Mouse (Mus musculus) thymus, adult 2 months (tissue): Measurements from ENCODE around the gene Tnpo1. TPM values are rescaled to one million over a fixed set of nuclear protein-coding genes. Genes with fewer than 3 reads are reported as not detected.

Source experiments
- DNase-seq: peaks from one replicate; pipeline ENCODE4 v3.0.0; 2021
- H3K27ac ChIP-seq: fragments of 200-500 bp; 2 replicates; pipeline ENCODE4 v1.5.1; 2012; ENCODE audit warnings: low read length, control low read depth; ENCODE audit not compliant: control insufficient read depth, insufficient read depth
- H3K27me3 ChIP-seq: fragments of 200-500 bp; 2 replicates; pipeline ENCODE4 v1.6.1; 2012; ENCODE audit warnings: mild to moderate bottlenecking, low read length, moderate library complexity, mixed read lengths; ENCODE audit not compliant: control insufficient read depth, insufficient read depth
- H3K36me3 ChIP-seq: fragments of 200-500 bp; 2 replicates; pipeline ENCODE4 v1.6.1; 2012; ENCODE audit warnings: mild to moderate bottlenecking, low read length, moderate library complexity; ENCODE audit not compliant: control insufficient read depth, insufficient read depth
- H3K4me1 ChIP-seq: fragments of 200-500 bp; replicated peaks from 2 replicates; pipeline ENCODE4 v1.6.1; 2012; ENCODE audit warnings: low read length; ENCODE audit not compliant: control insufficient read depth, insufficient read depth
- H3K4me3 ChIP-seq: fragments of 200-500 bp; 2 replicates; pipeline ENCODE4 v1.5.1; 2012; ENCODE audit warnings: mild to moderate bottlenecking, low read length, control low read depth, moderate library complexity; ENCODE audit not compliant: control insufficient read depth, insufficient read depth
- CTCF ChIP-seq: fragments of 200-500 bp; IDR thresholded peaks from 2 replicates; pipeline ENCODE4 v1.5.1; 2012; ENCODE audit warnings: mild to moderate bottlenecking, control low read depth, low read length, moderate library complexity, borderline replicate concordance; ENCODE audit not compliant: control insufficient read depth, poor library complexity, insufficient read depth; ENCODE audit errors: extremely low read depth
- POLR2A ChIP-seq: fragments of 200-500 bp; IDR thresholded peaks from 2 replicates; pipeline ENCODE4 v1.6.1; 2012; ENCODE audit warnings: mild to moderate bottlenecking, low read length, control low read depth, moderate library complexity; ENCODE audit not compliant: control insufficient read depth, poor library complexity, insufficient read depth; ENCODE audit errors: extremely low read depth
- WGBS: fragments of 180-500 bp; shearing (Covaris S2); methylation state at CpG from one replicate; pipeline ENCODE4 v1.1.7; 2018; 5-methylcytosine and 5-hydroxymethylcytosine counted together
- polyA plus RNA-seq: library from polyadenylated mRNA; depleted of rRNA; stranded (reverse); fragments of >200 nt; gene quantifications from 2 replicates; pipeline ENCODE4 v1.2.3, GENCODE M21; 2012

Tnpo1 gene
- polyA plus RNA-seq, 1 experiment, result 35.9 TPM

DNA sequence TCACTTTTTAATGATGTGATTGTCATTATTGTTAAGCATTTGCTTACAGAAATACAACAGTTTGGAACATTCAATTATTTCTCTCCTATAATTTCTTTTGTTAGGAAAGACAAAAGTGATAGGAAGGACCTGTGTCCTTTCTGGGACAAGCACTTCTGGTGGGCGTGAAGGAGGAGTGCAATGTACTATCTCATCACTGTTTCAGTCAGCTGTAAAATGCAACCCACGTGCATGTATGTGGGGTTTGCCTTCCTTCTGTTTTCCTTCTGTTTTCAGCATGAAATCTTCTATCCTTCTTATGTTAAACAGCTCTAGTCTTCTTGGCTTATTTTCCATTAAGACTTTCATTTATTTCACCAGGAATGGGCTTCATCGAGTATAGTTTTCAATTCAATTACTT lies 5.9 kb downstream of the Tnpo1 start:
- Histone ChIP-seq H3K36me3 (no peaks in the 10 kb centered on the region), H3K4me3 (no peak overlapping the region), H3K27me3 (no peaks in the 10 kb centered on the region), H3K4me1 (peaks cover 6% of the 10 kb centered on the region; the same call in 1 of the 2 replicates), H3K27ac (no peak overlapping the region)
- 89% methylated on average over 3 of the region's 3 CpGs for WGBS
- TF ChIP-seq CTCF (no peak), POLR2A (no peak)
- no peak for DNase-seq

DNA sequence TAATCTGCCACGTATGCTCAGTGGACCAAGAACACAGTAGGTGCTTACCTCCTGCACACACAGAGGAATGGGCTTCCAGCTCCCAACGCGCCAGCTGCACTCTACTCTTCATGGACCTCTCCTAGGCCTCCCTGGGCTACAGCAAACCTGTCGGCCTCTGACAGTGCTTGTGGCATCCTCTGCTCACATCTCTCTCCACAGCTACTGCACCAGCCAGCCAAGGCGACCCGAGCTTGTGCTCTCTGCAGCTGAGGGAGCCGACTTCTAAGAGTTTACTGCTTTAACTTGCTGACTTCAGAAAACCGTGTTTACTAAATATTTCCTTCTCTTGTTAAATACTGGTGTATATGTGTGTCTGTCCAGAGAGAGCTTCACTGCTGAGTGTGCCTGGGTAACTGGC lies 6.5 kb downstream of the Tnpo1 start:
- 87% methylated on average over 8 of the region's 8 CpGs for WGBS
- H3K27ac ChIP-seq, result no peak overlapping the region
- DNase-seq, result no peak

DNA sequence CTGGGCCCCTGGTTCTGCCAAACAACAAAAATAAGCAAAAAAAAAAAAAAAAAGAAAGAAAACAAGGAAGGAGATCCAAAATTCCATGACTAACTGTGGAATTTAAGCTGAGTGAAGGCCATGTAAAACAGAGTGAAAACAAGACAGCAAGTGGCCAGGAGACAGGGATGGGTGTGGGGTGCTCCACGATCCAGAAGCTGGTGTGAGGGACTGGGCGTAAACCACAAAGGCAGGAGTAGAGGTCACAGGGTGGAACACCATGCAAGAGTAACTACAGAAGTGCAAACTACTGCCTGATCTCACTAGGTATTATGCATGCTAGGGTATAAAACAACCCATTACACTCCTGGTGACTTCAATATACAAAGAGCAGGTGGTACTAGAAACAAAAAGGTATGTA lies 8.3 kb downstream of the Tnpo1 start:
- TF ChIP-seq POLR2A (no peak), CTCF (no peak)
- Histone ChIP-seq H3K27me3 (no peaks in the 10 kb centered on the region), H3K36me3 (no peaks in the 10 kb centered on the region), H3K27ac (no peak overlapping the region), H3K4me3 (no peak overlapping the region), H3K4me1 (peaks cover 14% of the 10 kb centered on the region)
- 61% methylated on average over 2 of the region's 2 CpGs for WGBS
- DNase-seq, result no peak

More for the DNA sequence above, 6.5 kb downstream of the Tnpo1 start:
- Histone ChIP-seq H3K4me3 (no peak overlapping the region), H3K27me3 (no peaks in the 10 kb centered on the region), H3K4me1 (peaks cover 9% of the 10 kb centered on the region), H3K36me3 (no peaks in the 10 kb centered on the region)
- no peak for TF ChIP-seq POLR2A
- TF ChIP-seq CTCF, result no peak

DNA sequence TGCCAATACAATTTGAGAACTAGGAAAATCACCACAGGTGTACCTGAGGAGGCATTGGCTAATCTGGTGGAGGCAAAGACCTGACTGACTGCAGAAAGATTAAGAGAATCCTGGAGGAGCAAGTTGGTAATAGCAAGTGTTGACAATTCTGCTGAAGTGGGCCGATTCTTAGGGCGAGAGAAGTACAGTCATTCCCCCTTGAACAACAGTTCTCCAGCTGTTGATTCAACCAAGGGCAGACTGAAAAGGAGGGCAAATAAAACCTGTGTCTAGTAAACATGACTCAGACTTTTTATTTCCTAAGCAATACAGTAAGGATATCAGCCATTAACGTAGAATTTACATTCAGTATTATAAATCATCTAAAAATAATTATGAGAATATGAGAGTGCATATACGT lies 10.6 kb downstream of the Tnpo1 start:
- Histone ChIP-seq H3K4me1 (peaks cover 19% of the 10 kb centered on the region), H3K4me3 (no peak overlapping the region), H3K36me3 (no peaks in the 10 kb centered on the region), H3K27ac (no peak overlapping the region), H3K27me3 (no peaks in the 10 kb centered on the region)
- no peak for DNase-seq
- no peak for TF ChIP-seq CTCF
- no peak for TF ChIP-seq POLR2A
- WGBS, result 85% methylated on average over 4 of the region's 4 CpGs

DNA sequence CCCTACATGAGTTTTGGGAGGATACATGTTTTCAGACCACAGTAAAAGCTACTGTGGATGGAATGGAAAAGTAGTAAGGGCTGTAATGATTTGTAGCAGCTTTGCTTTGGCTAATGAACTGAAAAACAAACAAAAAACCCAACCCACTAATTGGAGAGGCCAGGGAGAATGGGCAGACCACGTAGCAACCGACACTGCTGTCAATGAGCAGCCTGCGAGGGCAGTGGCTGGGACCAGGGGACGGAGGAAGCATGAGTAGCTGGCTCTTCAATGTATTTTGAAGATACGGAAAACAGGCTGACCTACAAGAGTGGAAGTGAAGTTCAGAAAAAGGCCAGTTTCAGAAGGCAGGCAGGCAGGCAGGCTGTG lies 11.4 kb downstream of the Tnpo1 start:
- no peak for DNase-seq
- Histone ChIP-seq H3K27ac (no peak overlapping the region), H3K4me1 (peaks cover 18% of the 10 kb centered on the region), H3K27me3 (no peaks in the 10 kb centered on the region), H3K36me3 (no peaks in the 10 kb centered on the region), H3K4me3 (no peak overlapping the region)
- 92% methylated on average over 5 of the region's 5 CpGs for WGBS
- TF ChIP-seq CTCF (no peak), POLR2A (no peak)

DNA sequence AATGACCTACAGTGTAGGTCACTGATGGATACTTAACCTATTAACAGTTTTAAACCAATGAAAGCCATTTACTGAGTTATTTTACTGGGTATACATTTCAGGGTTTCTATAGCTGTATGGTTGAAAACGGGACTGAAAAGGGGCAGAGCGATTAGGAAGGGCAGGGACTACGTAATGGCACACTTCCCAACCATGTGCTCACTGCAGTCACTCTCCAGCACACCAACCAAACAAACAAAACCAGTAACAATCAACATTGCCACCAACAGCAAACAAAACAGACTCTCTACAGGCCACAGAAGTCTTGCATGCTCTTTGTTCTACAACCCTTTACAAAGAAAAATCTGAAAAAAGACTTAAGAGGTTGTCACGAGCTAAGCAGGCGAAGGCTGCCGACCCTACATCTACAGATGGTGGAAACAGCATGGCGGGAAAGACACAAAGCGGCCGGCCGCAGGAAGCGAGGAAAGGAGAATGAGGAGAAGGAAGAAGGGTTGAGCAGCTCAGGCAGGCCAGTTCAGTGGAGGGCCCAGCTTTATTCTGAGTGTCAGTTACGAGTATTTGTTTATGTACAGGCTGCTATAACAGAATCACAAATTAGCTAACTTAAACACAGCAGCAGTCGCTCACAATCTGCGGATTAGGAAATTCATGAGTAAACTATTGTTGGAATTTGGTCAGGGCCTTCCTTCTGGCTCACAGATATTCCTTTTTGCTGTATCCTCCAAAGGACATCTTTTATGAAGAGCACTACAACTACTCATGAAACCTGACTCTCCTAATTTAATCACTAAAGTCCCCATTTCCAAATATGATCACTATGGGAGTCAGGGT lies 12.0 kb downstream of the Tnpo1 start:
- Histone ChIP-seq H3K4me1 (peaks cover 19% of the 10 kb centered on the region), H3K36me3 (no peaks in the 10 kb centered on the region), H3K27ac (no peak overlapping the region), H3K27me3 (no peaks in the 10 kb centered on the region), H3K4me3 (no peak overlapping the region)
- TF ChIP-seq POLR2A, result no peak
- no peak for TF ChIP-seq CTCF
- DNase-seq, result no peak
- 92% methylated on average over 14 of the region's 14 CpGs for WGBS
